17 mouse cellular contexts compared by ENCODE assay signal in the genomic region with DNA sequence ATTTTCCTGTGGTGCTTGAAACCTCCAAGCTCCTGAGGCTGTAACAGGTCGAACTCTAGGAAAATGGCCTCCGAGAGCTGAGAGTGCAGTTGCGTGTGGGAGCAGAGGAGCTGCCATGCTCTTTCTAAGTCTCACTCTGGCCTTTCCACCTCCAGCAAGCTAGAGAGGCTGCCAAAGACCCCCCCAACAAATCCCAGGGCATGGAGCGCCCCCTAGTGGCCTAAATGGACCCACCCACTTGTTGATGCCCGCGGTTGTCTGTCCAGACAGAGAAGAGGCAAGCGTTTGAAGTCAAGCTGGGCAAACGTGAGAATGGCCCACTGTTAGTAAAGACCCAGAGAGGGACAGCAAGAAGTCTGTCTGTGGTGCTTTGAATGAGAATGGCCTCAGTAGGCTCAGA. TPM values are rescaled to one million over a fixed set of nuclear protein-coding genes. Genes with fewer than 3 reads are reported as not detected.
DNase-seq lines count a peak whose midpoint lies in the region; ATAC-seq and TF ChIP-seq lines count a peak whose summit lies in the region.
"Had no signal": no experiment of that assay in that cellular context is flagged by ENCODE, and none has a peak within 500 bp of the region (broad histone marks: within the 10 kb centered on the region; RNA-seq: fewer than 3 reads in every experiment).

No protein-coding gene starts in this region.

- no peak for TF ChIP-seq POLR2A in liver, adult 2 months (IDR thresholded peaks at IDR 0.05; ENCODE audit: extremely low read depth, insufficient read depth, low read length)

- 78% methylated on average over 8 of the region's 8 CpGs for WGBS in liver, adult 2 months
- WGBS in liver, embryonic 12.5 days (ENCODE audit: insufficient replicate concordance): 64% methylated on average over 8 of the region's 8 CpGs

- no peak for ATAC-seq in CD4-positive, CD25-positive, alpha-beta regulatory T cell, adult 4 months
- ATAC-seq in liver, embryonic 12.5 days: no peak
- ATAC-seq: inflammation-experienced regulatory T-cells, adult 6 months had no signal

- no peaks in the 10 kb centered on the region for H3K79me2 ChIP-seq in liver, adult 2 months (ENCODE audit: control insufficient read depth, insufficient read depth, low read length)

- TF ChIP-seq CTCF in liver, adult 2 months (IDR thresholded peaks at IDR 0.05; ENCODE audit: low read depth, low read length): peak; percentile 16; the same call in 1 of the 2 replicates
- TF ChIP-seq CTCF in E14TG2a.4 (conservative IDR thresholded peaks at IDR 0.05; ENCODE audit: low read length): peak; percentile 65

- H3K9me3 ChIP-seq in liver, embryonic 12.5 days (replicated peaks): no peaks in the 10 kb centered on the region
- H3K9me3 ChIP-seq in E14TG2a.4 (ENCODE audit: low read length): peaks cover 10% of the 10 kb centered on the region; the same call in 1 of the 2 replicates
- H3K9me3 ChIP-seq: embryonic facial prominence, embryonic 12.5 days; neural tube, embryonic 13.5 days had no signal

- H3K36me3 ChIP-seq in liver, adult 2 months (ENCODE audit: control insufficient read depth, insufficient read depth, low read length): no peaks in the 10 kb centered on the region
- no peaks in the 10 kb centered on the region for H3K36me3 ChIP-seq in liver, embryonic 12.5 days
- H3K36me3 ChIP-seq in E14TG2a.4 (ENCODE audit: insufficient read depth, low read length): no peaks in the 10 kb centered on the region
- H3K36me3 ChIP-seq: embryonic facial prominence, embryonic 12.5 days; forebrain, embryonic 12.5 days; neural tube, embryonic 13.5 days had no signal

- no peaks in the 10 kb centered on the region for H3K4me1 ChIP-seq in liver, adult 2 months (ENCODE audit: control insufficient read depth, insufficient read depth, low read length)
- 0 out of 2 replicates have a peak, but pooled peaks cover 3% of the 10 kb centered on the region for H3K4me1 ChIP-seq in liver, embryonic 12.5 days
- H3K4me1 ChIP-seq in E14TG2a.4 (replicated peaks; ENCODE audit: low read depth, low read length): no peaks in the 10 kb centered on the region
- H3K4me1 ChIP-seq: embryonic facial prominence, embryonic 12.5 days; forebrain, embryonic 12.5 days; neural tube, embryonic 13.5 days had no signal

- H3K9ac ChIP-seq in liver, adult 2 months (ENCODE audit: low read depth, low read length): no peak overlapping the region
- H3K9ac ChIP-seq in liver, embryonic 12.5 days: no peak overlapping the region
- H3K9ac ChIP-seq: embryonic facial prominence, embryonic 12.5 days; forebrain, embryonic 12.5 days; neural tube, embryonic 13.5 days had no signal

- no peak overlapping the region for H3K27ac ChIP-seq in liver, adult 2 months (replicated peaks; ENCODE audit: insufficient read depth, low read depth, low read length)
- H3K27ac ChIP-seq in liver, embryonic 12.5 days: no peak overlapping the region
- H3K27ac ChIP-seq: embryonic facial prominence, embryonic 12.5 days; forebrain, embryonic 12.5 days; neural tube, embryonic 13.5 days had no signal

- H3K4me3 ChIP-seq in liver, adult 2 months (ENCODE audit: insufficient read depth, low read depth, low read length): no peak overlapping the region
- no peak overlapping the region for H3K4me3 ChIP-seq in liver, embryonic 12.5 days
- H3K4me3 ChIP-seq in E14TG2a.4 (replicated peaks; ENCODE audit: low read length): no peak overlapping the region
- H3K4me3 ChIP-seq: embryonic facial prominence, embryonic 12.5 days; forebrain, embryonic 12.5 days; neural tube, embryonic 13.5 days had no signal

- H3K4me2 ChIP-seq in liver, embryonic 12.5 days: no peak overlapping the region
- H3K4me2 ChIP-seq: embryonic facial prominence, embryonic 12.5 days; forebrain, embryonic 12.5 days; midbrain, embryonic 11.5 days; neural tube, embryonic 13.5 days had no signal

- H3K27me3 ChIP-seq in liver, adult 2 months (ENCODE audit: control insufficient read depth, insufficient read depth, low read length): no peaks in the 10 kb centered on the region
- 0 out of 2 replicates have a peak, but pooled peaks cover 4% of the 10 kb centered on the region for H3K27me3 ChIP-seq in liver, embryonic 12.5 days (replicated peaks)
- peaks cover 8% of the 10 kb centered on the region; the same call in 1 of the 2 replicates for H3K27me3 ChIP-seq in E14TG2a.4 (ENCODE audit: insufficient read depth, low read length)
- H3K27me3 ChIP-seq: embryonic facial prominence, embryonic 12.5 days; forebrain, embryonic 12.5 days; neural tube, embryonic 13.5 days had no signal

- DNase-seq in CD4-positive, CD25-positive, alpha-beta regulatory T cell, adult 2 months (ENCODE audit: low read depth, low spot score): peak; percentile 32
- DNase-seq in liver, adult 2 months (ENCODE audit: extremely low read depth, low read depth, low spot score): no peak
- DNase-seq in induced T-regulatory cell, adult 2 months (ENCODE audit: low read depth): peak; percentile 22
- no peak for DNase-seq in urinary bladder, postnatal 14 days (ENCODE audit: low spot score)
- no peak for DNase-seq in kidney, postnatal 36 days
- DNase-seq: cerebellum, adult 9-10 months; gastrocnemius, postnatal 25 days; left cerebral cortex, postnatal 4 days; right cerebral cortex, postnatal 14 days had no signal

RNA-seq across cellular contexts. Expression of a gene that starts 10.3 kb away (rescaled TPM):
- under 1 TPM in 1 of 2 experiments, not detected in 1; 0.20 TPM for polyA plus RNA-seq in CD4-positive, CD25-positive, alpha-beta regulatory T cell, adult 4 months (2017; shearing (Covaris generic))
- 4.0 and 5.8 TPM in 2 replicates for total RNA-seq in liver, adult 2 months (2014; rRNA removed)
- polyA plus RNA-seq in liver, adult 2 months (2012; rRNA removed): 4.7 and 5.3 TPM in 2 replicates
- 1.1 and 1.5 TPM in 2 replicates for polyA plus RNA-seq in liver, embryonic 12.5 days (2016; fragmentation: Nextera tagmentation; extraction: Ambion mirVana)

Comparison
In these comparisons a context has a peak if more than half of its experiments do, and no peak if none do; other contexts are left out.
1. DNase-seq: peak in CD4-positive, CD25-positive, alpha-beta regulatory T cell, adult 2 months (single experiment) and induced T-regulatory cell, adult 2 months (single experiment); none in liver, adult 2 months (single experiment), urinary bladder, postnatal 14 days (single experiment) and kidney, postnatal 36 days (0 of 2).